Mouse (Mus musculus) erythroblast, embryonic 14.5 days (primary cell): ENCODE data around the gene Lins1.

Experiments used
- GATA1 ChIP-seq: IDR thresholded peaks from 2 replicates; pipeline ENCODE4 v1.6.1; 2012; ENCODE audit warnings: low read length, inconsistent platforms, mixed read lengths
- TAL1 ChIP-seq: IDR thresholded peaks from 3 replicates; pipeline ENCODE4 v1.6.1; 2012; ENCODE audit warnings: low read length, inconsistent platforms, mixed read lengths

GRCm38 (mm10) chr7:66728072-66728471 is 38.4 kb downstream of the Lins1 start:
- TF ChIP-seq TAL1 (no peak), GATA1 (no peak)
